Mouse (Mus musculus): ENCODE measurements around the gene Kcnk3.

DNA sequence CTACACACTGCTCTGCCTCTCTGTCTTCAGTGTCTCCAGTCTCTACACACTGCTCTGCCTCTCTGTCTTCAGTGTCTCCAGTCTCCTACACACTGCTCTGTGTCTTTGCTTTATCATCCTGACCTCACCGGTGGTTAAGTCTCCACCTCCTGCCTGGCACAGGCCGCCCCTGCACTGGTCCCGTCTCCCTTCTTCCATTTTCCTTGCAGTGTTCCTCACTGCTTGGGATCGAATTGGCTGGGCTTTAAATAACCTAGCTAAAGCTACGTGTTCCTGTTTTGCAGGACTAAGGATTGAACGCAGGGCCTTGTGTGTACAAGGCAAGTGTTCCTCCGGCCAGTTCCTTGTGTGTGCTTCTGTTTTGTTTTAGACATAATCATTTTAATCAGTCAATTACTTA lies 82.1 kb downstream of the Kcnk3 start:
- TF ChIP-seq GATA1 (IDR thresholded peaks at IDR 0.05; ENCODE audit: low read length) (no peak), TAL1 (IDR thresholded peaks at IDR 0.05; ENCODE audit: low read length) (no peak)
